Mouse (Mus musculus) G1E (cell line): ENCODE results near the gene Igflr1.

Source experiments
- CTCF ChIP-seq: IDR thresholded peaks from 2 replicates; pipeline ENCODE4 v1.5.1; 2012; ENCODE audit warnings: low read depth, low read length, inconsistent platforms, mixed read lengths
- GATA1 ChIP-seq: IDR thresholded peaks from 2 replicates; pipeline ENCODE4 v1.6.1; 2012; ENCODE audit warnings: borderline replicate concordance, low read length, inconsistent platforms, mixed read lengths
- POLR2AphosphoS5 ChIP-seq: IDR thresholded peaks from 2 replicates; pipeline ENCODE4 v1.6.1; 2012; ENCODE audit warnings: low read depth, low read length, inconsistent platforms; ENCODE audit not compliant: insufficient replicate concordance
- TAL1 ChIP-seq: conservative IDR thresholded peaks from 2 replicates; pipeline ENCODE4 v1.6.1; 2012; ENCODE audit warnings: low read depth, low read length, inconsistent platforms, mixed read lengths

- TF ChIP-seq CTCF: no peak
- no peak for TF ChIP-seq TAL1
- TF ChIP-seq GATA1: no peak
- TF ChIP-seq POLR2AphosphoS5: no peak
These were observed 34.7 kb downstream of the Igflr1 start for GRCm38 (mm10) chr7:30599933-30600353.
